Mouse (Mus musculus) kidney, postnatal 0 days (tissue): ENCODE measurements around the gene Uba2. TPM values are rescaled to one million over a fixed set of nuclear protein-coding genes. Genes with fewer than 3 reads are reported as not detected.
A peak's percentile ranks its signal among the peaks of the same experiment; 100 is the strongest.

Experiments
- ATAC-seq: fragments of 200-750 bp; cut with Nextera tagmentation; replicated peaks from 2 replicates; pipeline ENCODE4 v1.8.0; 2017; ENCODE audit warnings: low read depth, moderate number of reproducible peaks, moderate TSS enrichment, moderate library complexity; ENCODE audit not compliant: low FRiP score
- DNase-seq: peaks from one replicate; pipeline ENCODE4 v3.0.0-alpha.2; 2016; ENCODE audit warnings: low spot score
- H3K27ac ChIP-seq: fragments of 300-500 bp; sonication (generic); 2 replicates; pipeline ENCODE4 v1.5.1; 2014; ENCODE audit warnings: mild to moderate bottlenecking
- H3K27me3 ChIP-seq: fragments of 300-500 bp; sonication (generic); 2 replicates; pipeline ENCODE4 v1.6.1; 2014; ENCODE audit warnings: low read length, mixed read lengths; ENCODE audit not compliant: insufficient read depth
- H3K36me3 ChIP-seq: fragments of 300-500 bp; sonication (generic); 2 replicates; pipeline ENCODE4 v1.6.1; 2014; ENCODE audit warnings: low read length, mixed read lengths; ENCODE audit not compliant: insufficient read depth
- H3K4me1 ChIP-seq: fragments of 300-500 bp; sonication (generic); replicated peaks from 2 replicates; pipeline ENCODE4 v1.6.1; 2014; ENCODE audit warnings: antibody characterized with exemption, low read length, mixed read lengths; ENCODE audit not compliant: insufficient read depth
- H3K4me2 ChIP-seq: fragments of 300-500 bp; sonication (generic); 2 replicates; pipeline ENCODE4 v1.6.1; 2014; ENCODE audit warnings: mild to moderate bottlenecking, low read length, moderate library complexity, mixed read lengths
- H3K4me3 ChIP-seq: fragments of 300-500 bp; sonication (generic); replicated peaks from 2 replicates; pipeline ENCODE4 v1.5.1; 2014; ENCODE audit warnings: low read depth, low read length
- H3K9ac ChIP-seq: fragments of 300-500 bp; sonication (generic); 2 replicates; pipeline ENCODE4 v1.6.1; 2014; ENCODE audit warnings: low read depth, low read length
- H3K9me3 ChIP-seq: fragments of 300-500 bp; sonication (generic); replicated peaks from 2 replicates; pipeline ENCODE4 v1.6.1; 2016; ENCODE audit warnings: low read length, inconsistent platforms, mixed read lengths
- CTCF ChIP-seq: IDR thresholded peaks from 2 replicates; pipeline ENCODE4 v1.5.1; 2016; ENCODE audit warnings: antibody characterized with exemption, low read depth, mild to moderate bottlenecking, moderate library complexity
- WGBS: fragments of 180-500 bp; shearing (Covaris S2); extraction: QIAGEN DNeasy Blood & Tissue Kit; methylation state at CpG from one replicate; pipeline ENCODE4 v1.1.7; 2014; 5-methylcytosine and 5-hydroxymethylcytosine counted together
- polyA plus RNA-seq: library from polyadenylated mRNA; unstranded; fragments of >200 nt; fragmentation: Nextera tagmentation; extraction: Ambion mirVana; gene quantifications from 2 replicates; pipeline ENCODE4 v1.2.1, GENCODE M21; 2015

Uba2 gene
- polyA plus RNA-seq, result 133 and 146 TPM in 2 replicates

- 85% methylated on average over 3 of the region's 3 CpGs for WGBS
- no peaks in the 10 kb centered on the region for H3K4me1 ChIP-seq
- peak within 1 kb of the TSS; percentile 81 for H3K27ac ChIP-seq
- no peak for ATAC-seq
- peak within 1 kb of the TSS; percentile 90 for H3K9ac ChIP-seq
- TF ChIP-seq CTCF, result no peak
- peaks cover 4% of the 10 kb centered on the region; the same call in 1 of the 2 replicates for H3K36me3 ChIP-seq
- no peak for DNase-seq
- no peaks in the 10 kb centered on the region for H3K9me3 ChIP-seq
- no peaks in the 10 kb centered on the region for H3K27me3 ChIP-seq
- peak within 1 kb of the TSS; percentile 67 for H3K4me2 ChIP-seq
- peak within 1 kb of the TSS; percentile 72 for H3K4me3 ChIP-seq
These were observed at the start of gene Uba2 for GRCm38 (mm10) chr7:34169454-34169853. Uba2 (minus strand) TSS chr7:34169599.

DNA sequence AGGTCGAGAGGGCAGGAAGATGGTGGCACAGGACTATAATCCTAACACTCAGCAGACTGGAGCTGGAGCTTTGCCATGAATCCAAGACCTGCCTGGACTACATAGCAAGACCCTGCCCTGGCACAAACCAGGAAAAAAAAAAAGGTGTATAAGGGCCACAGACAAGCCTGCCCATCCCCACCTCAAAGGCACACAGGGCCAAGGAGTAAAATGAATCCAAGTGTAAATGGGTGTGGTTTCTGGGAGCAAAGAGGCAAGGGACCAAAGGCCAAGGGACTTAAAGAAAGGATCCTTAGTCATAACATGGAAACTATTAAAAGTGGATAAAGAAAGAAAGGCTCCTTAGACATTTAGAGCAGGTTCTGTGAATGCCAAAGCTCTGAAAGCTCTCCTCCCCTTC, 49.1 kb upstream of the Uba2 start:
- ATAC-seq (no peak), DNase-seq (no peak)
- WGBS, result 75% methylated on average over 1 of the region's 1 CpGs

DNA sequence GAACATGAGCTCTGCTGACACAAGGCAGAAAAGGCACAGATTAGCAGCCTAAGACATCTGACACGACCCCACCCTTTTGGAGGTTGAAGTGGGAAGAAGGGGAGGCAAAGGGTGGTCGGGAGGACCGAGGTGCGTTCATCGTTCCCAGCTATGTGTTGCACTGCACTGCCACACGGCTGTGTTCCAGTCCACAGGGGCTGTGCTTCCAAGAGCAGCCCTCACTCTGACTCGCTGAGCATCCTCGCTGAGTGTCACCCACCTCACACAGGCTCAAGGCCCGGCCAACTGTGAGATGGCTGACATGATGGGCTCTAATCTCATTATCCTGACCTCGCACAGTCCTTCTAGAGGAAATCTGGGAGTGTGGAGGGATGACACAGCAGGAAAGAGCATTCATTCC, 47.1 kb upstream of the Uba2 start:
- Histone ChIP-seq H3K9ac (no peak overlapping the region), H3K4me2 (no peak overlapping the region), H3K36me3 (peaks cover 77% of the 10 kb centered on the region), H3K27ac (no peak overlapping the region), H3K4me3 (no peak overlapping the region), H3K27me3 (no peaks in the 10 kb centered on the region), H3K9me3 (no peaks in the 10 kb centered on the region), H3K4me1 (no peaks in the 10 kb centered on the region)
- 86% methylated on average over 10 of the region's 10 CpGs for whole genome bisulfite sequencing
- no peak for TF ChIP-seq CTCF
- ATAC-seq (no peak), DNase-seq (no peak)

More for the DNA sequence above, 49.1 kb upstream of the Uba2 start:
- no peaks in the 10 kb centered on the region for H3K9me3 ChIP-seq
- H3K27me3 ChIP-seq, result no peaks in the 10 kb centered on the region
- no peak for TF ChIP-seq CTCF
- no peaks in the 10 kb centered on the region for H3K4me1 ChIP-seq
- H3K4me3 ChIP-seq, result no peak overlapping the region
- no peak overlapping the region for H3K4me2 ChIP-seq
- no peak overlapping the region for H3K27ac ChIP-seq
- H3K36me3 ChIP-seq, result peaks cover 84% of the 10 kb centered on the region
- H3K9ac ChIP-seq, result no peak overlapping the region

GRCm38 (mm10) chr7:34215481-34215880, 46.1 kb upstream of the Uba2 start:
- Histone ChIP-seq H3K27ac (no peak overlapping the region), H3K9ac (no peak overlapping the region), H3K36me3 (peaks cover 77% of the 10 kb centered on the region), H3K27me3 (no peaks in the 10 kb centered on the region), H3K4me2 (no peak overlapping the region), H3K9me3 (no peaks in the 10 kb centered on the region), H3K4me1 (no peaks in the 10 kb centered on the region), H3K4me3 (no peak overlapping the region)
- ATAC-seq, result no peak
- no peak for DNase-seq
- WGBS, result 60% methylated on average over 9 of the region's 9 CpGs
- no peak for TF ChIP-seq CTCF

DNA sequence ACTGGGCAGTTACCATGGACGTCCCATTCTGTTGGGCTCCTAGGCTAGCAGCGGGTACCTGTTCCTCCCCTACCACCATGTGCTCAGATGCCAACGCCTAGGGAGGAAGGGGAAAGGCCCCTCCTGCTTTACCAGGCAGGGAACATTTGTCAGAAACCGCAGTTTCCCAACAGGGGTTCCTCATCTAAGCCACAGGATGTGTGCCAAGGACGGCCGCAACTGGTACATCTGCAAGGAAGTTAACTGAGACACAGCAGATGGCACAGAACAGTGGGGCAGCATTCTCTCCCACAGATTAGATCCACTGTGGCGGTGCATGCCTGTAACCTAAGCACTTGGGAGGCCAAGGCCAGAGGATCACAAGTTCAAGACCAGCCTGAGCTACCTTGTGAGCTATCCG, 45.2 kb upstream of the Uba2 start:
- TF ChIP-seq CTCF, result no peak
- Histone ChIP-seq H3K4me2 (no peak overlapping the region), H3K27ac (no peak overlapping the region), H3K9me3 (no peaks in the 10 kb centered on the region), H3K9ac (no peak overlapping the region), H3K4me1 (no peaks in the 10 kb centered on the region), H3K4me3 (no peak overlapping the region), H3K27me3 (no peaks in the 10 kb centered on the region), H3K36me3 (peaks cover 78% of the 10 kb centered on the region)
- DNase-seq, result no peak
- ATAC-seq, result no peak
- WGBS, result 92% methylated on average over 8 of the region's 8 CpGs

DNA sequence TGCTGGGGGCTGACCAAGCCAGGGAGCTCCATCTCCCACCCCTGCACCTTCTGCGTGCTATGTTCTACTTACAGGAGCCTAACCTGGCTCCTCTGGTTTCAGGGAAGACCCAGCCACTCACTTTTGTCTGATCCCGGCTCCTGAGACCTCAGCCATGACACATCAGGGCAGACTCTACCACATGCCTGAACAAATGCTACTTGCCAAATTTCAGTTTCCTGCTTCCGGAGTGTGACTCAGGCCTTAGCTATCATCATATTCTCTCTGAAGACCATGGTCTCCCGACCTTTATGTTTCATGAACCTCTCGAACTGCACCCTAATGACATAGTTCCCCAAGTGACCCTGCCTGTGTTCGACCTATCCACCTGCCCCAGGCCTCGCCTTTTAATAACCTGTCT, 43.9 kb upstream of the Uba2 start:
- Histone ChIP-seq H3K4me1 (no peaks in the 10 kb centered on the region), H3K36me3 (peaks cover 75% of the 10 kb centered on the region), H3K27me3 (no peaks in the 10 kb centered on the region), H3K27ac (no peak overlapping the region), H3K9me3 (no peaks in the 10 kb centered on the region), H3K9ac (no peak overlapping the region), H3K4me3 (no peak overlapping the region), H3K4me2 (no peak overlapping the region)
- 84% methylated on average over 7 of the region's 7 CpGs for WGBS
- no peak for TF ChIP-seq CTCF
- DNase-seq (no peak), ATAC-seq (no peak)
